Mouse (Mus musculus) forebrain, embryonic 14.5 days (tissue): ENCODE measurements around the gene Rhob. TPM values are rescaled to one million over a fixed set of nuclear protein-coding genes. Genes with fewer than 3 reads are reported as not detected.

Experiments used
- ATAC-seq: fragments of 200-750 bp; cut with Nextera tagmentation; 2 replicates; pipeline ENCODE4 v1.8.0; 2017; ENCODE audit warnings: mild to moderate bottlenecking, moderate library complexity
- DNase-seq: peaks from one replicate; pipeline ENCODE4 v3.0.0-alpha.2; 2015; ENCODE audit warnings: low spot score
- H3K27ac ChIP-seq: fragments of 300-500 bp; sonication (generic); 2 replicates; pipeline ENCODE4 v1.5.1; 2014; ENCODE audit warnings: low read depth, mild to moderate bottlenecking, control low read depth, low read length, moderate library complexity
- H3K27me3 ChIP-seq: fragments of 300-500 bp; sonication (generic); replicated peaks from 2 replicates; pipeline ENCODE4 v1.6.1; 2014; ENCODE audit warnings: low read length, control low read depth, mixed read lengths; ENCODE audit not compliant: control insufficient read depth, insufficient read depth
- H3K36me3 ChIP-seq: fragments of 300-500 bp; sonication (generic); 2 replicates; pipeline ENCODE4 v1.6.1; 2014; ENCODE audit warnings: low read length, control low read depth; ENCODE audit not compliant: control insufficient read depth, insufficient read depth
- H3K4me1 ChIP-seq: fragments of 300-500 bp; sonication (generic); 2 replicates; pipeline ENCODE4 v1.6.1; 2014; ENCODE audit warnings: antibody characterized with exemption, low read length, control low read depth; ENCODE audit not compliant: control insufficient read depth, insufficient read depth
- H3K4me2 ChIP-seq: fragments of 300-500 bp; sonication (generic); 2 replicates; pipeline ENCODE4 v1.6.1; 2014; ENCODE audit warnings: mild to moderate bottlenecking, control low read depth, low read length
- H3K4me3 ChIP-seq: fragments of 300-500 bp; sonication (generic); 2 replicates; pipeline ENCODE4 v1.5.1; 2014; ENCODE audit warnings: low read depth, low read length, control low read depth
- H3K9ac ChIP-seq: fragments of 300-500 bp; sonication (generic); 2 replicates; pipeline ENCODE4 v1.6.1; 2014; ENCODE audit warnings: mild to moderate bottlenecking, low read length, control low read depth, moderate library complexity
- H3K9me3 ChIP-seq: fragments of 300-500 bp; sonication (generic); replicated peaks from 2 replicates; pipeline ENCODE4 v1.6.1; 2016; ENCODE audit warnings: low read length, control low read depth, mixed read lengths; ENCODE audit not compliant: control insufficient read depth
- WGBS: fragments of 180-500 bp; shearing (Covaris S2); extraction: QIAGEN DNeasy Blood & Tissue Kit; methylation state at CpG from one replicate; pipeline ENCODE4 v1.1.7; 2014; 5-methylcytosine and 5-hydroxymethylcytosine counted together
- polyA plus RNA-seq: library from polyadenylated mRNA; unstranded; fragments of >200 nt; fragmentation: Nextera tagmentation; extraction: Ambion mirVana; gene quantifications from 2 replicates; pipeline ENCODE4 v1.2.1, GENCODE M21; 2014

Gene Rhob
- polyA plus RNA-seq, 1 experiment from 2014 or later = 74.4 TPM

DNA sequence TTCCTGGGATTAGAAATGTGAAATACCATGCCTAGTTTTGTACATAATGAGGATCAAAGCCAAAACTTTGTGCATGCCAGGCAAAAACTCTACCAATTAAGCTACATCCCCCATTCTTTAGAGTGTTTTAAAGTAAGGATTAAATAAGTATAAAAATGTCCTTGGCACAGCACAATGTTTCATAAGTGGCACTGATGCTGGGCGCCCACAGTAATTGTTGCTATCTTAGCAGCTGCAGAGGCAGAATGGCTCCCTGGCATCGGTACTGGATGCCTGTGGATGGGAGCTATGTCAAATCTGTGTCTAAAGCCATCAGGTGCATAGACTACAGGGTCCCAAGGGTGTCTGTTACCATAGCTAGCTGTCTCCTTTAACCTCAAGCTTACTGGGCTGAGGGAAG, 28.8 kb downstream of the Rhob start:
- H3K9ac ChIP-seq = no peak overlapping the region
- 79% methylated on average over 2 of the region's 2 CpGs for WGBS
- no peak for DNase-seq
- no peaks in the 10 kb centered on the region for H3K27me3 ChIP-seq
- no peaks in the 10 kb centered on the region for H3K9me3 ChIP-seq
- H3K4me1 ChIP-seq = no peaks in the 10 kb centered on the region
- H3K27ac ChIP-seq = no peak overlapping the region
- no peak overlapping the region for H3K4me3 ChIP-seq
- no peak overlapping the region for H3K4me2 ChIP-seq
- ATAC-seq = no peak
- no peaks in the 10 kb centered on the region for H3K36me3 ChIP-seq

DNA sequence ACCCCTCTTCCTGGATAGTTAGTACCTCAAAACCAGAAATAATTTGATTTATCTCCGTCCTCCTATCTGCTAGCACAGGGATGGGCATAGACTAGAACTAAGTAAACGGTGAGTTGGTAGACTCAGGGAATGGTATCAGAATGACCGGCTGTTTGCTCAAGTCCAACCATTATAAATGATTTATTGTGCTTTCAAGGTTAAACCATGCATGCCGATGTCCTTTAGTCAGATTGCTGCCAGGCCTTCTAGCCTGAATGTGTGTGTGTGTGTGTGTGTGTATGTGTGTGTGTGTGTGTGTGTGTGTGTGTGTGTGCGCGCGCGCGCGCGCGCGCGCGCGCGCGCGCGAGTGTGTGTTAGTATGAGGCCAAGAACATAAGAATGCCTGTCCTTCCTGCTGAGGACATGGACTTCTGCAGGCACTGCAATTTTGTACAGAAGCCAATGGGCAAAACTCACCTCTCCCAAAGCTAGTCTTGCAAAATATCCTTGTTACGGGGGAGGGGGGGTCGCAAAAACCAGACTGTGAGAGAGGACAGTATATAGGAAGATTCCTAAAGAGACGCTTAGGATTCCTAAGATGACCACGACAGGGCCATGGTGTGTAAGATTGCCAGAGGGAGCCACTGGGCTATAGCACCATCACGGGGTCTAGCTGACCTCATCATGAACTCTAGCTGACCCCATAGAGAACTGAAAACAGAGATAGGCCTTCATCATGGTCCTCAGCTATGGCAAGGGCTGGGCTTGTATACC, 29.9 kb downstream of the Rhob start:
- Histone ChIP-seq H3K4me1 (no peaks in the 10 kb centered on the region), H3K4me2 (no peak overlapping the region), H3K9me3 (no peaks in the 10 kb centered on the region), H3K36me3 (no peaks in the 10 kb centered on the region), H3K27me3 (no peaks in the 10 kb centered on the region), H3K9ac (no peak overlapping the region), H3K4me3 (no peak overlapping the region), H3K27ac (no peak overlapping the region)
- WGBS = 84% methylated on average over 25 of the region's 25 CpGs
- no peak for ATAC-seq
- no peak for DNase-seq

GRCm38 (mm10) chr12:8468221-8468865, 31.5 kb downstream of the Rhob start:
- no peaks in the 10 kb centered on the region for H3K27me3 ChIP-seq
- no peak for ATAC-seq
- H3K36me3 ChIP-seq = no peaks in the 10 kb centered on the region
- no peak overlapping the region for H3K4me3 ChIP-seq
- no peak overlapping the region for H3K27ac ChIP-seq
- no peaks in the 10 kb centered on the region for H3K4me1 ChIP-seq
- DNase-seq = no peak
- no peaks in the 10 kb centered on the region for H3K9me3 ChIP-seq
- H3K4me2 ChIP-seq = no peak overlapping the region
- no peak overlapping the region for H3K9ac ChIP-seq

- H3K27me3 ChIP-seq = no peaks in the 10 kb centered on the region
- no peak for DNase-seq
- H3K4me2 ChIP-seq = no peak overlapping the region
- H3K36me3 ChIP-seq = no peaks in the 10 kb centered on the region
- 66% methylated on average over 12 of the region's 12 CpGs for WGBS
- H3K27ac ChIP-seq = no peak overlapping the region
- H3K9me3 ChIP-seq = no peaks in the 10 kb centered on the region
- no peak overlapping the region for H3K4me3 ChIP-seq
- H3K4me1 ChIP-seq = no peaks in the 10 kb centered on the region
- no peak overlapping the region for H3K9ac ChIP-seq
- ATAC-seq = no peak
These were observed 32.5 kb downstream of the Rhob start for GRCm38 (mm10) chr12:8467029-8467924.

DNA sequence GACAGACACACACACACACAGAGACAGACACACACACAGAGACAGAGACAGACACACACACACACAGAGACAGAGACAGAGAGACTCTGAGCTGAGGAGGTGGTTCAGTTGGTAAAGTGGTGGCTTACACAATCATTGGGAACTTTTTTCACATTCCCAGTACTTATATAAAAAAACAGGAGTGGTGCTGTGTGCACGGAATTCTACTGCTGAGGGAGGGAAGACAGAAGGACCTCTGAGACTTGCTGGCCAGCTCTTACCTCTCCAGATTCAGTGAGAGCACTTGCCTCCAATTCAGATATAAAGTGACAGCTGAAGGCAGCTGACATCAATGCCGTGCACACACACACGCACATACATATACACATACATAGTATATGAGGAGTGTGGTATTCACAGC, 34.1 kb downstream of the Rhob start:
- no peaks in the 10 kb centered on the region for H3K9me3 ChIP-seq
- H3K27ac ChIP-seq = no peak overlapping the region
- ATAC-seq = no peak
- no peaks in the 10 kb centered on the region for H3K36me3 ChIP-seq
- DNase-seq = no peak
- H3K4me3 ChIP-seq = no peak overlapping the region
- H3K27me3 ChIP-seq = no peaks in the 10 kb centered on the region
- H3K4me2 ChIP-seq = no peak overlapping the region
- H3K4me1 ChIP-seq = no peaks in the 10 kb centered on the region
- no peak overlapping the region for H3K9ac ChIP-seq
- 87% methylated on average over 3 of the region's 3 CpGs for WGBS

- no peak for ATAC-seq
- H3K36me3 ChIP-seq = no peaks in the 10 kb centered on the region
- H3K27me3 ChIP-seq = no peaks in the 10 kb centered on the region
- no peak for DNase-seq
- no peak overlapping the region for H3K9ac ChIP-seq
- H3K27ac ChIP-seq = no peak overlapping the region
- 86% methylated on average over 5 of the region's 5 CpGs for WGBS
- H3K4me1 ChIP-seq = no peaks in the 10 kb centered on the region
- H3K4me2 ChIP-seq = no peak overlapping the region
- no peak overlapping the region for H3K4me3 ChIP-seq
- H3K9me3 ChIP-seq = no peaks in the 10 kb centered on the region
These were observed 34.8 kb downstream of the Rhob start for GRCm38 (mm10) chr12:8464961-8465360.

GRCm38 (mm10) chr12:8463599-8464160, 36.1 kb downstream of the Rhob start:
- 40% methylated on average over 3 of the region's 3 CpGs for WGBS
- H3K36me3 ChIP-seq = no peaks in the 10 kb centered on the region
- H3K27ac ChIP-seq = no peak overlapping the region
- DNase-seq (no peak), ATAC-seq (no peak)
- no peak overlapping the region for H3K4me3 ChIP-seq
- H3K27me3 ChIP-seq = no peaks in the 10 kb centered on the region
- H3K9me3 ChIP-seq = no peaks in the 10 kb centered on the region
- H3K9ac ChIP-seq = no peak overlapping the region
- no peaks in the 10 kb centered on the region for H3K4me1 ChIP-seq
- no peak overlapping the region for H3K4me2 ChIP-seq

DNA sequence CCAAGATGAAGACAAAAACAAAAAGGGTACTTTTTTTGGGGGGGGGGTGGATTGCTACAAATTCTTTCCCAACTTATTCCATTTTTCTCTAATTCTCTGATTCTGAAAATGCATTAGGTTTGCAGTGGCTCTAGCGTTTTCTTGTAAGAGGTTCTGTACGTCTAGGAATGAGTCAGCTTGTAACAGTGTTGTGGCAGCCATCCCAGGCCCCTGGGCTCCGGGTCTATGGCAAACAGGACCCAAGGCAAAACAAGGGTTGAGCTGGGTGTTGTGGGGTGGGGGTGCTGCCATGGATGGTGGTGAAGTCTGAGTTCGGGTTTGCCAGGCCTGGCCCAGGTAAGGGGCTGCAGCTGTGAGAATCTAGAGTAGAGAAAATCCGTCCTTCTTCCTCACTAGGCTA, 37.3 kb downstream of the Rhob start:
- H3K27me3 ChIP-seq = no peaks in the 10 kb centered on the region
- H3K27ac ChIP-seq = no peak overlapping the region
- no peak overlapping the region for H3K9ac ChIP-seq
- H3K4me2 ChIP-seq = no peak overlapping the region
- H3K9me3 ChIP-seq = no peaks in the 10 kb centered on the region
- DNase-seq (no peak), ATAC-seq (no peak)
- no peaks in the 10 kb centered on the region for H3K36me3 ChIP-seq
- WGBS = 91% methylated on average over 5 of the region's 5 CpGs
- no peak overlapping the region for H3K4me3 ChIP-seq
- H3K4me1 ChIP-seq = no peaks in the 10 kb centered on the region
